Mouse (Mus musculus) embryonic facial prominence, embryonic 11.5 days (tissue): Measurements from ENCODE around the gene Gm21190. TPM values are rescaled to one million over a fixed set of nuclear protein-coding genes. Genes with fewer than 3 reads are reported as not detected.
"Not testable (repeated sequence)": the region's sequence is repeated elsewhere in the genome, so short reads cannot be mapped to it uniquely, and the experiment has no call there.

Source experiments
- ATAC-seq: fragments of 200-750 bp; cut with Nextera tagmentation; replicated peaks from 2 replicates; pipeline ENCODE4 v1.8.0; 2017; ENCODE audit warnings: low read depth; ENCODE audit not compliant: insufficient number of reproducible peaks, low FRiP score, low TSS enrichment
- DNase-seq: peaks from one replicate; pipeline ENCODE4 v3.0.0-alpha.2; 2015; ENCODE audit warnings: low spot score
- H3K27ac ChIP-seq: fragments of 300-500 bp; sonication (generic); replicated peaks from 2 replicates; pipeline ENCODE4 v1.5.1; 2014; ENCODE audit warnings: mild to moderate bottlenecking, low read depth, low read length, control low read depth
- H3K27me3 ChIP-seq: fragments of 300-500 bp; sonication (generic); 2 replicates; pipeline ENCODE4 v1.6.1; 2014; ENCODE audit warnings: mild to moderate bottlenecking, low read length, moderate library complexity, mixed read lengths; ENCODE audit not compliant: control insufficient read depth, insufficient read depth
- H3K36me3 ChIP-seq: fragments of 300-500 bp; sonication (generic); replicated peaks from 2 replicates; pipeline ENCODE4 v1.6.1; 2014; ENCODE audit warnings: low read depth, mild to moderate bottlenecking, low read length, moderate library complexity, mixed read lengths; ENCODE audit not compliant: control insufficient read depth, insufficient read depth
- H3K4me1 ChIP-seq: fragments of 300-500 bp; sonication (generic); 2 replicates; pipeline ENCODE4 v1.6.1; 2014; ENCODE audit warnings: low read length, mixed read lengths; ENCODE audit not compliant: control insufficient read depth, insufficient read depth
- H3K4me2 ChIP-seq: fragments of 300-500 bp; sonication (generic); 2 replicates; pipeline ENCODE4 v1.6.1; 2014; ENCODE audit warnings: low read depth, mild to moderate bottlenecking, control low read depth, low read length, moderate library complexity
- H3K4me3 ChIP-seq: fragments of 300-500 bp; sonication (generic); 2 replicates; pipeline ENCODE4 v1.5.1; 2014; ENCODE audit warnings: low read depth, low read length, control low read depth
- H3K9ac ChIP-seq: fragments of 300-500 bp; sonication (generic); replicated peaks from 2 replicates; pipeline ENCODE4 v1.6.1; 2014; ENCODE audit warnings: mild to moderate bottlenecking, control low read depth, low read length
- H3K9me3 ChIP-seq: fragments of 300-500 bp; sonication (generic); replicated peaks from 2 replicates; pipeline ENCODE4 v1.6.1; 2016; ENCODE audit warnings: mild to moderate bottlenecking, low read length, inconsistent platforms, mixed read lengths; ENCODE audit not compliant: control insufficient read depth
- WGBS: fragments of 180-500 bp; shearing (Covaris S2); extraction: QIAGEN DNeasy Blood & Tissue Kit; methylation state at CpG from one replicate; pipeline ENCODE4 v1.1.7; 2014; 5-methylcytosine and 5-hydroxymethylcytosine counted together
- polyA plus RNA-seq: library from polyadenylated mRNA; unstranded; fragments of >200 nt; fragmentation: Nextera tagmentation; extraction: Ambion mirVana; gene quantifications from 2 replicates; pipeline ENCODE4 v1.2.1, GENCODE M21; 2014

Gene Gm21190
- polyA plus RNA-seq, 1 experiment from 2014 or later, result not detected

DNA sequence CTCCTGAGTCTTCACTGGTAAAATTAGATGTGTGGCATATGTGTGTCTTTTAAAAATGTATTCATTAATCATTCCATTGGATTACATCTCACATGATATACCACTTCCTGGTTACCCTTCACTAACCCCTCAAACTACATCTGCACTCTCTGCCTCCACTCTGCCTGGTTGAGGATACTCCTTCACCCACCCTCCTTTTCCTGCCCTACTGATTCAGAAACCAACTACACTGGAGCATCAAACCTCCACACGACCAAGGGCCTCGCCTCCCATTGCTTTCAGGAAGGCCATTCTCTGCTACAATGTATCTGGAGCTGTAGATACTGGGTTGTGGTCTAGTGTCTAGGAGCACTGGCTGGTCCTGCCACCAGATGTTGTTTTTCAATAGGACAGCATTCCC lies 46.2 kb downstream of the Gm21190 start:
- not testable (repeated sequence) for H3K27ac ChIP-seq, H3K4me3 ChIP-seq, H3K9ac ChIP-seq, H3K9me3 ChIP-seq, ATAC-seq, H3K4me2 ChIP-seq, H3K4me1 ChIP-seq, H3K36me3 ChIP-seq, H3K27me3 ChIP-seq, DNase-seq
- WGBS, result 68% methylated on average over 2 of the region's 2 CpGs

DNA sequence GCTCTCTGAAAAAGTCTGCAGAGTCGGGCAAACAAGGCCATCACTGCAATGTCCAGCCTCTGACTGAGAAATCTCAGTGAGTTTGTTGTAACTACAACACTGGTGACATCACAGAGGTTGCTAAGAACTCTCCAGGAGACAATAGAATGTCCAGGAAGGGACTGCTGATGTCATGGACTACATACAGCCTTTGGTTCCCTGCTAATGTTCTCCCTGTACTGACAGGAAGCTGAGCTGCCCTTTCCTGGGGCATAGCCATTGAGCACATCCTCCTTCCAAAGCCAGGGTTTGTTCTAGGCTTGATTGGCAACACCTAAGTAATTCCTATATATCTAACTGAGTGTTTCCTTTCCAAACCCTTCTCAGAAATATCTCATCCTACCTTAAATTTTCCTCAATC lies 52.6 kb downstream of the Gm21190 start, which contains the start of gene Gm21149:
Gene Gm21149, minus strand, starts transcription at position 101 of the 400 bp plus-strand sequence.
- H3K27me3 ChIP-seq, H3K27ac ChIP-seq, H3K36me3 ChIP-seq, H3K4me3 ChIP-seq, H3K4me2 ChIP-seq, H3K9ac ChIP-seq, H3K4me1 ChIP-seq, DNase-seq, H3K9me3 ChIP-seq, ATAC-seq: not testable (repeated sequence)
- 65% methylated on average over 1 of the region's 1 CpGs for WGBS

Other genes with a start within 250 kb of the Gm21190 start
- not detected in 2 replicates for gene Gm21149, start 52.7 kb downstream of the Gm21190 start, polyA plus RNA-seq
- not detected in 2 replicates for gene Gm21083, start 48.1 kb upstream of the Gm21190 start, polyA plus RNA-seq
- gene Speer4d, start 89.8 kb upstream of the Gm21190 start, polyA plus RNA-seq, result not detected in 2 replicates
- not detected in 2 replicates for gene 4930572O03Rik, start 127.8 kb upstream of the Gm21190 start, polyA plus RNA-seq
- gene Speer4c, start 185.0 kb upstream of the Gm21190 start, polyA plus RNA-seq, result not detected in 2 replicates